Mouse (Mus musculus): ENCODE measurements around the gene Igfbp5.

Igfbp5 gene

DNA sequence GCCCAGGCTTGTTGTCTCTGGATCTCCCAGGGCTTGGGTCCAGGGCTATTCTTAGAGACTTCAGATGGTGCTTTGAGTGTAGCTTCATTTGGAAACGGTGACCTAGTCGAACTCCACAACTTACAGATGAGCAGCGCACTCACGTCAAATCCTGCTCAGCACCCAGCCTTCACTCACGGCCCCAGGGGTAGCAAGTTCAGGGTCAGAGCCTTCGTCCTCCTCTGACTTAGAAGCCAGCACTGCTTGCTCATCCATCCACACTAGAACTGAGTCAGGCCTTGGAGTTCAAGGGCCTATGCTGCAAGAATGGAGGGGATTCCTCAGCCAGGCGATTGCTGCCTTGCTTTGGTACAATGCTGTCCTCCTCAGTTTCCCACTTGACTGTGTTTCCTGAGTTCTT is 34.9 kb downstream of the Igfbp5 start:
- DNase-seq = no peak

GRCm38 (mm10) chr1:72839356-72839755 is 35.3 kb downstream of the Igfbp5 start:
- no peak for DNase-seq

DNA sequence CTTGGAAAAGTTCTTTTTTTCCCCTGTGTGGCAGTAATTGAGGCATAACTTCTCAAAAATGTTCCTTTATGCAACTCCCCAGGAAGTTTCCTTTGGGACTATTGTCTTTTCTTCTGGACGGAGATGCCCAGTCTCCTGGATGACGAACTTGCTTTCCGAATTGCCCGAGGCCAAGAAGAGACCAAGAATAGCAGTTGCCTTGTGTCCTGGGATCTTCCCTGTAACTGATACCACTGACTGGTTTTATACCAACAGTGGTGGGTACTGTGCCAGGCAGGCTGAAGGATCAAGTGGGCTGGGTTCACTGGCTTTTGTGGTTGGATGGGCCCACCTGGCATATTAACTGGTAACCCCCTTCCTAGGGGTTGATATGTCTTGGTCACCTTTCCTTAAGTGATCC is 41.1 kb downstream of the Igfbp5 start:
- no peak for DNase-seq

- DNase-seq = no peak
These were observed 42.0 kb downstream of the Igfbp5 start for GRCm38 (mm10) chr1:72832715-72833153.

DNA sequence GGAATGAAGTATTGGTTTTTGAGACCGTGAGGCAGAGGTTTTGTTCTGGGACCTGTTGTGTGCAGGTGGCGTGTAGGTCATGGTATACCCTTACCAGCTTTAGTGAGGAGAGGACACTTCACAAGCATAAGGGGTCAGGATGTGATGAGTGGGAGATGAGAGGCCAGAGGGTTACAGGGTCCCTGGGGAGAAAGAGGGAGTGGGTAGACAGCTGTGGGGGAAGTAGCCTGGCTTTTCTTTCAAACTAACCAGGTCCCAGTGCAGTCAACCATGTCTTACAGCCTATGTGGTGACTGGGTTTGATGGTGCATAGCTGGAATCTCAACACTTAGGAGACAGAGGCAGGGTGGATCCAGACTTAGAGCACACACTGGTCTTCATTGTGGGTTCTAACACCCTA is 44.2 kb downstream of the Igfbp5 start:
- no peak for DNase-seq

- no peak for DNase-seq
These were observed 45.8 kb downstream of the Igfbp5 start for GRCm38 (mm10) chr1:72828843-72829242.

- DNase-seq = no peak
These were observed 47.0 kb downstream of the Igfbp5 start for GRCm38 (mm10) chr1:72827411-72828315.

- no peak for DNase-seq
These were observed 47.8 kb downstream of the Igfbp5 start for GRCm38 (mm10) chr1:72826931-72827330.

DNA sequence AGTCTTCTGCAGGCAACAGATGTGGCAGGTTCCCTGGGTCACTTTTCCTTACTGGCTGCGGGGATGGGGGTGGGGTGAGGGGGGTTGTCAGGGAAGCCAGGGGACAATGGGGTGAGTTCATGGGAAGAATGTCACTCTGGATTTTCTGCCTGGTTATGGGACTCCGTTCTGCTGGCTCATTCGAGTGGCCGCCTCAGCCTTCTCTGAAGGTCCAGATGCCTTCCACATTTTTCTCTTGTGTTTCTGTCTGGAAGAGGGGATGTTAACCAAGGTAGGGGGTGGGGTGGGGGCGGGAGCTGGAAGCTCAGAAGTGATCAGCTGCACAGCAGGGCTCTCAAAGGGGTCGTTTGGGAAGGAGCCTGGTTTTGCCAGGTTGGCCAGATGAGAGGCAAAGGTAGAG is 48.2 kb downstream of the Igfbp5 start:
- no peak for DNase-seq

- DNase-seq = no peak
These were observed 48.8 kb downstream of the Igfbp5 start for GRCm38 (mm10) chr1:72825921-72826320.

GRCm38 (mm10) chr1:72825286-72825685 is 49.4 kb downstream of the Igfbp5 start:
- no peak for DNase-seq

- no peak for DNase-seq
These were observed 50.0 kb downstream of the Igfbp5 start for GRCm38 (mm10) chr1:72824707-72825101.

GRCm38 (mm10) chr1:72823751-72824706 is 50.7 kb downstream of the Igfbp5 start, which contains the start of gene Igfbp2:
TSS of gene Igfbp2 (plus strand) at chr1:72824503.
- DNase-seq = peak; percentile 45

DNA sequence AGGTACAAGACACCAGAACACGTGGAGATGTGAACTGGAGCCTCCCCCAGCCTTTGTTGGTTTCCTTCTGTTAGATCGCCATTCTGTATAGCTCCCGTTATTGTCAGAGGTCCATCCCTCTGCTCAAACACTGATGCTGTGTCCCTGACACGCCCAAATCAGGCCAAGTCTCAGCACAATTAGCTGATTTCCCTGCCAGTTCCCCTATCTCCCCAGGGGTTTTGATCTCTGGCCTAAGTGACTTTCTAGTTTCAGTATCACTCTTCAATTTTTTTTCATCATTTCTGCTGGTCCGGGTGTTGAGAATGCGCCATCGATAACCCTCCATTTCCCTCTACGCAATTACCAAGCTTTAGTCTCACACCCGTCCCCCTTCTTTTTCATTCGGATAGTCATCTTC is 51.8 kb downstream of the Igfbp5 start:
- DNase-seq = no peak

DNA sequence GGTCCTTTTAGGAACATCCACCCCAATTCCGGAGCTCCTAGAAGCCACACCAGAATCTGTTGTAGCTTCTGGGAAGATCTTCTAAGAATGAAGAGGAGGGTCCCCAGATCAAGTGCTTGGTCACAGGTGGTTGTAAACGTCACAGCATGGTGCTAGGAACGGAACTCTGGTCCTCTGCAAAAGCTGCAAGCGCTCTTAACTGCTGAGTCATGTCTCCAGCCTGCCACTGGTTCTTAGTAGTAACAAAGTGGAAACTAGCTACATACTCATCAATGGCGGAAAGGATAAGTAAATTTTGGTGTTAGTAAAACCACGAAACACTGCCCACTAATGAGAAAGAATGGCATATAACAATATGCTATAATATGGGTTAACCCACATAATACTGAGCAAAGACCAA is 54.7 kb downstream of the Igfbp5 start:
- no peak for DNase-seq

GRCm38 (mm10) chr1:72815616-72816015 is 59.1 kb downstream of the Igfbp5 start:
- no peak for DNase-seq

- no peak for DNase-seq
These were observed 59.5 kb downstream of the Igfbp5 start for GRCm38 (mm10) chr1:72815184-72815583.

DNA sequence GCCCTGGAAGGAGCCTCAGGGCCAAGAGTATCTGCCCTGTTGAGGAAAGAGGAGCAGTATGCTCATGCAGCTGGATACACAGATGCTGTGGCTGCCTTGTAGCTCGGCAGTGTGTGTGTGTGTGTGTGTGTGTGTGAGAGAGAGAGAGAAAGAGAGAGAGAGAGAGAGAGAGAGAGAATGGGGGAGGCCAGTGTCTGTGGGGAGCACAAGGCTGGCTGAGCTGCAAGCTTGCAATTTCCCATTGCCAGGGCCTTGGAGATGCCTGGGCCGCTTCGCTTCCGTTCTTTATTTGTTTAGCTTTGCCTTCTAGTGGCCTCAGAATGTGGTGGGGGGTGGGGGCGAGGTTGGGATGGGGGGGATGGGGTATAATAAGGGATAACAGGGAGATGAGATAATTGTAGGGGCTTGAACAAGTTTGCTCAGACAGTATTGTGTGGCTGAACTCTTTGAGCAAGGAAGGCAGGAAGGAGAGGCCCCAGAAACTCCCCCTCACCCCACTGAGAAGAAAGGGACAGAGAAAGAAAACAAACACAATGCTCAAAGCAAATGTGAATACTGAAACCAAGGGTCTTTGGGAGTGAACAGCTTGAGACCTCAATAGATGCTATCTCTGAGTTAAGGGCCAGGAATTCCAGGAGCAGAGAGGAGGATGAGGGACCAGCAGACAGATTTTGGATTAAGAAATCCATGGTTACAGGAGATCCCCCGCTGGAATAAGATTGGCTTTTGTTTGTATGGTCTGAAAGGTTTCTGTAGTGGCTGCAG is 60.9 kb downstream of the Igfbp5 start:
- no peak for DNase-seq

- no peak for DNase-seq
These were observed 61.5 kb downstream of the Igfbp5 start for GRCm38 (mm10) chr1:72813089-72813638.

- DNase-seq = no peak
These were observed 63.6 kb downstream of the Igfbp5 start for GRCm38 (mm10) chr1:72811061-72811460.

- DNase-seq = no peak
These were observed 64.6 kb downstream of the Igfbp5 start for GRCm38 (mm10) chr1:72809951-72810675.

DNA sequence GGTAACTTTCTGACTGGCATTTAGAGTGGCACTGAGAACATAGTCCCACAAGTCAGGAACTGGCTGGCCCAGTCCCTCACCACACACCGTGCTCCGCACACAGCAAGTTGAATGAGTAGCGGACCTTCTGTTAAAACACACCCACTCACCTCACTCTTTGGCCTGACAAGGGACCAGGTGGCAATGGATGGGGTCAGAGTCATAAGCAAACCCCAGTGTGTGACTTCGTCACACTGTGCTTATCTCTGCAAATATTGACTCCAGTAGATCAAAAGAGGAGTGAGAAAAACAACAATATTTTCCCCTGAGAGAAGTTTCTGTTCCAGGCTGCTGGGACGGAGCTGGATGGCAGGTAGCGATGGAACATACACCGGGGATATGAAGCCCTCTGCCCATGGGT is 65.4 kb downstream of the Igfbp5 start:
- DNase-seq = no peak

Measured in liver (tissue).